Mouse (Mus musculus): ENCODE results near the gene Rps27l. TPM values are rescaled to one million over a fixed set of nuclear protein-coding genes. Genes with fewer than 3 reads are reported as not detected.
"Not testable (repeated sequence)": the region's sequence is repeated elsewhere in the genome, so short reads cannot be mapped to it uniquely, and the experiment has no call there.

Gene Rps27l
- total RNA-seq (2017) = 70.0 to 115 TPM (median 89.9 TPM) in 3 replicates

- ATAC-seq (replicated peaks; ENCODE audit: insufficient number of reproducible peaks, low FRiP score, low TSS enrichment, poor library complexity, severe bottlenecking) = peak; percentile 100
These were observed at the start of gene Rps27l for GRCm38 (mm10) chr9:66945647-66946641. Gene Rps27l, plus strand, starts transcription at chr9:66946086.

GRCm38 (mm10) chr9:66896951-66897350, 48.9 kb upstream of the Rps27l start:
- no peak for ATAC-seq (replicated peaks; ENCODE audit: insufficient number of reproducible peaks, low FRiP score, low TSS enrichment, poor library complexity, severe bottlenecking)

GRCm38 (mm10) chr9:66897851-66898250, 48.0 kb upstream of the Rps27l start:
- no peak for ATAC-seq (replicated peaks; ENCODE audit: insufficient number of reproducible peaks, low FRiP score, low TSS enrichment, poor library complexity, severe bottlenecking)

- ATAC-seq (replicated peaks; ENCODE audit: insufficient number of reproducible peaks, low FRiP score, low TSS enrichment, poor library complexity, severe bottlenecking) = no peak
These were observed 46.8 kb upstream of the Rps27l start for GRCm38 (mm10) chr9:66899072-66899471.

- no peak for ATAC-seq (replicated peaks; ENCODE audit: insufficient number of reproducible peaks, low FRiP score, low TSS enrichment, poor library complexity, severe bottlenecking)
These were observed 46.4 kb upstream of the Rps27l start for GRCm38 (mm10) chr9:66899526-66899925.

- no peak for ATAC-seq (replicated peaks; ENCODE audit: insufficient number of reproducible peaks, low FRiP score, low TSS enrichment, poor library complexity, severe bottlenecking)
These were observed 39.9 kb upstream of the Rps27l start for GRCm38 (mm10) chr9:66905990-66906389.

GRCm38 (mm10) chr9:66907126-66907525, 38.8 kb upstream of the Rps27l start:
- ATAC-seq (replicated peaks; ENCODE audit: insufficient number of reproducible peaks, low FRiP score, low TSS enrichment, poor library complexity, severe bottlenecking) = no peak

GRCm38 (mm10) chr9:66907746-66908397, 38.0 kb upstream of the Rps27l start:
- ATAC-seq (replicated peaks; ENCODE audit: insufficient number of reproducible peaks, low FRiP score, low TSS enrichment, poor library complexity, severe bottlenecking) = 0 out of 2 replicates have a peak, but pooled peaks have one; percentile 15

- ATAC-seq (replicated peaks; ENCODE audit: insufficient number of reproducible peaks, low FRiP score, low TSS enrichment, poor library complexity, severe bottlenecking) = no peak
These were observed 36.0 kb upstream of the Rps27l start for GRCm38 (mm10) chr9:66909922-66910321.

GRCm38 (mm10) chr9:66910677-66911076, 35.2 kb upstream of the Rps27l start:
- no peak for ATAC-seq (replicated peaks; ENCODE audit: insufficient number of reproducible peaks, low FRiP score, low TSS enrichment, poor library complexity, severe bottlenecking)

- ATAC-seq (replicated peaks; ENCODE audit: insufficient number of reproducible peaks, low FRiP score, low TSS enrichment, poor library complexity, severe bottlenecking) = no peak
These were observed 33.6 kb upstream of the Rps27l start for GRCm38 (mm10) chr9:66912304-66912703.

GRCm38 (mm10) chr9:66913254-66913934, 32.5 kb upstream of the Rps27l start:
- ATAC-seq (replicated peaks; ENCODE audit: insufficient number of reproducible peaks, low FRiP score, low TSS enrichment, poor library complexity, severe bottlenecking) = not testable (repeated sequence)

- ATAC-seq (replicated peaks; ENCODE audit: insufficient number of reproducible peaks, low FRiP score, low TSS enrichment, poor library complexity, severe bottlenecking) = no peak
These were observed 31.3 kb upstream of the Rps27l start for GRCm38 (mm10) chr9:66914540-66914939.

GRCm38 (mm10) chr9:66915401-66915800, 30.5 kb upstream of the Rps27l start:
- ATAC-seq (replicated peaks; ENCODE audit: insufficient number of reproducible peaks, low FRiP score, low TSS enrichment, poor library complexity, severe bottlenecking) = no peak

- no peak for ATAC-seq (replicated peaks; ENCODE audit: insufficient number of reproducible peaks, low FRiP score, low TSS enrichment, poor library complexity, severe bottlenecking)
These were observed 29.8 kb upstream of the Rps27l start for GRCm38 (mm10) chr9:66915869-66916785.

- no peak for ATAC-seq (replicated peaks; ENCODE audit: insufficient number of reproducible peaks, low FRiP score, low TSS enrichment, poor library complexity, severe bottlenecking)
These were observed 28.5 kb upstream of the Rps27l start for GRCm38 (mm10) chr9:66917216-66917891.

GRCm38 (mm10) chr9:66917892-66918255, 28.0 kb upstream of the Rps27l start:
- ATAC-seq (replicated peaks; ENCODE audit: insufficient number of reproducible peaks, low FRiP score, low TSS enrichment, poor library complexity, severe bottlenecking) = no peak

All from monocyte, adult 5-6 weeks (primary cell).